ENCODE assay signal across 28 mouse cellular contexts in genomic region chr12:70284979-70285378, GRCm38 (mm10). TPM values are rescaled to one million over a fixed set of nuclear protein-coding genes. Genes with fewer than 3 reads are reported as not detected.
DNase-seq lines count a peak whose midpoint lies in the region; ATAC-seq lines count a peak whose summit lies in the region.
"Had no signal": no experiment of that assay in that cellular context is flagged by ENCODE, and none has a peak within 500 bp of the region (broad histone marks: within the 10 kb centered on the region; RNA-seq: fewer than 3 reads in every experiment).

No protein-coding gene starts in this region.

- no peaks in the 10 kb centered on the region for H3K36me3 ChIP-seq in heart, embryonic 12.5 days
- no peaks in the 10 kb centered on the region for H3K36me3 ChIP-seq in limb, embryonic 15.5 days
- no peaks in the 10 kb centered on the region for H3K36me3 ChIP-seq in limb, embryonic 10.5 days
- no peaks in the 10 kb centered on the region for H3K36me3 ChIP-seq in kidney, embryonic 16.5 days (ENCODE audit: insufficient read depth, low read length)
- H3K36me3 ChIP-seq: G1E had no signal

- no peaks in the 10 kb centered on the region for H3K27me3 ChIP-seq in heart, embryonic 12.5 days (replicated peaks)
- H3K27me3 ChIP-seq in limb, embryonic 15.5 days = no peaks in the 10 kb centered on the region
- H3K27me3 ChIP-seq in limb, embryonic 10.5 days (ENCODE audit: low read depth, poor library complexity, severe bottlenecking) = no peaks in the 10 kb centered on the region
- no peaks in the 10 kb centered on the region for H3K27me3 ChIP-seq in kidney, embryonic 16.5 days (ENCODE audit: insufficient read depth, low read length)
- H3K27me3 ChIP-seq: hindbrain, embryonic 15.5 days; neural tube, embryonic 13.5 days had no signal

- H3K4me1 ChIP-seq in heart, embryonic 12.5 days (replicated peaks) = no peaks in the 10 kb centered on the region; the same call in 1 of the 2 replicates
- 0 out of 2 replicates have a peak, but pooled peaks cover 4% of the 10 kb centered on the region for H3K4me1 ChIP-seq in limb, embryonic 15.5 days
- no peaks in the 10 kb centered on the region for H3K4me1 ChIP-seq in limb, embryonic 10.5 days
- H3K4me1 ChIP-seq in kidney, embryonic 16.5 days (ENCODE audit: insufficient read depth, low read length) = peaks cover 8% of the 10 kb centered on the region

- H3K4me3 ChIP-seq in heart, embryonic 12.5 days = no peak overlapping the region
- H3K4me3 ChIP-seq in limb, embryonic 15.5 days = no peak overlapping the region
- no peak overlapping the region for H3K4me3 ChIP-seq in limb, embryonic 10.5 days
- no peak overlapping the region for H3K4me3 ChIP-seq in kidney, embryonic 16.5 days (ENCODE audit: low read length)
- H3K4me3 ChIP-seq: erythroblast, embryonic 14.5 days; hindbrain, embryonic 15.5 days; midbrain, embryonic 10.5 days; myocyte; neural tube, embryonic 13.5 days had no signal

- no peak overlapping the region for H3K27ac ChIP-seq in heart, embryonic 12.5 days (ENCODE audit: poor library complexity, severe bottlenecking)
- no peak overlapping the region for H3K27ac ChIP-seq in limb, embryonic 15.5 days
- H3K27ac ChIP-seq in limb, embryonic 10.5 days = no peak overlapping the region
- no peak overlapping the region for H3K27ac ChIP-seq in kidney, embryonic 16.5 days (ENCODE audit: low read length)
- H3K27ac ChIP-seq: liver, embryonic 14.5 days; midbrain, embryonic 10.5 days; neural tube, embryonic 13.5 days had no signal

- DNase-seq in heart, postnatal 10 days = no peak
- no peak for DNase-seq in limb, embryonic 10.5 days (ENCODE audit: low spot score)
- DNase-seq in 416B (ENCODE audit: low read depth) (peak; percentile 16), ZHBTc4 (ENCODE audit: low read depth, low spot score) (peak; percentile 66)
- DNase-seq: adrenal gland, adult 2 months; adrenal gland, postnatal 36 days; B cell, adult 2 months; cerebellum, adult 18-20 months; cerebellum, postnatal 14 days; gastrocnemius, postnatal 36 days; heart, adult 18-20 months; kidney, adult 8-10 months; kidney, postnatal 10 days; layer of hippocampus, adult 9-11 months; lung, adult 2 months; thymus, adult 2 months; thymus, postnatal 36 days had no signal

- H3K4me2 ChIP-seq in heart, embryonic 12.5 days = no peak overlapping the region
- H3K4me2 ChIP-seq in limb, embryonic 15.5 days = no peak overlapping the region
- H3K4me2 ChIP-seq in kidney, embryonic 16.5 days (replicated peaks; ENCODE audit: low read depth, low read length) = no peak overlapping the region
- H3K4me2 ChIP-seq: heart, embryonic 11.5 days; hindbrain, embryonic 15.5 days; neural tube, embryonic 13.5 days had no signal

- H3K9me3 ChIP-seq in heart, embryonic 12.5 days (replicated peaks) = no peaks in the 10 kb centered on the region
- no peaks in the 10 kb centered on the region for H3K9me3 ChIP-seq in limb, embryonic 15.5 days
- H3K9me3 ChIP-seq in limb, embryonic 10.5 days (replicated peaks) = no peaks in the 10 kb centered on the region
- no peaks in the 10 kb centered on the region for H3K9me3 ChIP-seq in kidney, embryonic 16.5 days (ENCODE audit: low read length)
- H3K9me3 ChIP-seq: G1E; hindbrain, embryonic 15.5 days; midbrain, embryonic 10.5 days; neural tube, embryonic 13.5 days had no signal

- 77% methylated on average over 7 of the region's 7 CpGs for WGBS in heart, embryonic 12.5 days
- WGBS in limb, embryonic 15.5 days = 87% methylated on average over 7 of the region's 7 CpGs
- 82% methylated on average over 7 of the region's 7 CpGs for WGBS in limb, embryonic 10.5 days
- 73% methylated on average over 7 of the region's 7 CpGs for WGBS in kidney, embryonic 16.5 days

- H3K9ac ChIP-seq in heart, embryonic 12.5 days = no peak overlapping the region
- no peak overlapping the region for H3K9ac ChIP-seq in limb, embryonic 15.5 days
- H3K9ac ChIP-seq in kidney, embryonic 16.5 days (replicated peaks; ENCODE audit: low read length) = no peak overlapping the region
- H3K9ac ChIP-seq: hindbrain, embryonic 15.5 days; liver, embryonic 14.5 days; neural tube, embryonic 13.5 days had no signal

- ATAC-seq in heart, embryonic 12.5 days (ENCODE audit: insufficient number of reproducible peaks, low FRiP score) = 0 out of 2 replicates have a peak, but pooled peaks have one; percentile 6
- ATAC-seq in limb, embryonic 15.5 days (ENCODE audit: insufficient number of reproducible peaks, low FRiP score, low TSS enrichment, low read depth) = peak; percentile 52; the same call in 1 of the 2 replicates
- no peak for ATAC-seq in kidney, embryonic 16.5 days (ENCODE audit: low FRiP score, low TSS enrichment)

- intact Hi-C loops in heart, postnatal 10 days (cut with DNase I) = no loop called here

RNA-seq across cellular contexts. Expression of gene Pygl, which starts 53.7 kb away (rescaled TPM):
- polyA plus RNA-seq in heart, embryonic 12.5 days (2016; fragmentation: Nextera tagmentation; extraction: Ambion mirVana) = 36.5 and 37.1 TPM in 2 replicates
- total RNA-seq in heart, postnatal 10 days (2021) = 10 to 100 TPM in 1 of 2 experiments, 1 to 10 TPM in 1; 8.6 to 13.0 TPM
- 35.9 and 36.6 TPM in 2 replicates for polyA plus RNA-seq in limb, embryonic 15.5 days (2015; fragmentation: Nextera tagmentation; extraction: Ambion mirVana)
- polyA plus RNA-seq in limb, embryonic 10.5 days (2016; fragmentation: Nextera tagmentation; extraction: Ambion mirVana) = 5.4 and 5.5 TPM in 2 replicates
- 47.9 and 49.1 TPM in 2 replicates for polyA plus RNA-seq in kidney, embryonic 16.5 days (2015; fragmentation: Nextera tagmentation; extraction: Ambion mirVana)
- polyA plus RNA-seq: G1E had no signal

Comparison
In these comparisons a context has a peak if more than half of its experiments do, and no peak if none do; other contexts are left out.
1. DNase-seq: peak in 416B (single experiment) and ZHBTc4 (single experiment); none in heart, postnatal 10 days (0 of 2) and limb, embryonic 10.5 days (single experiment).